Mouse (Mus musculus) E14TG2a.4 (cell line): Measurements from ENCODE around the gene Actr3b.
"Not testable (repeated sequence)": the region's sequence is repeated elsewhere in the genome, so short reads cannot be mapped to it uniquely, and the experiment has no call there.

ENCODE experiments used
- H3K27me3 ChIP-seq: 2 replicates; pipeline ENCODE4 v1.6.1; 2014; ENCODE audit warnings: low read length, control low read depth; ENCODE audit not compliant: insufficient read depth
- H3K36me3 ChIP-seq: 2 replicates; pipeline ENCODE4 v1.6.1; 2014; ENCODE audit warnings: low read length, control low read depth; ENCODE audit not compliant: insufficient read depth
- H3K4me1 ChIP-seq: replicated peaks from 2 replicates; pipeline ENCODE4 v1.6.1; 2014; ENCODE audit warnings: low read depth, low read length, control low read depth
- H3K4me3 ChIP-seq: replicated peaks from 2 replicates; pipeline ENCODE4 v1.5.1; 2014; ENCODE audit warnings: mild to moderate bottlenecking, low read length
- H3K9me3 ChIP-seq: 2 replicates; pipeline ENCODE4 v1.6.1; 2014; ENCODE audit warnings: low read length, control low read depth
- CTCF ChIP-seq: conservative IDR thresholded peaks from 2 replicates; pipeline ENCODE4 v1.5.1; 2014; ENCODE audit warnings: low read length
- NANOG ChIP-seq: IDR thresholded peaks from 2 replicates; pipeline ENCODE4 v1.6.1; 2014; ENCODE audit warnings: borderline replicate concordance, low read length, mixed read lengths
- POU5F1 ChIP-seq: IDR thresholded peaks from 2 replicates; pipeline ENCODE4 v1.6.1; 2014; ENCODE audit warnings: low read length, borderline replicate concordance

Gene Actr3b

GRCm38 (mm10) chr5:25866201-25866600 lies 106.4 kb downstream of the Actr3b start:
- Histone ChIP-seq H3K9me3 (no peaks in the 10 kb centered on the region), H3K36me3 (no peaks in the 10 kb centered on the region)
- TF ChIP-seq POU5F1 (no peak), CTCF (no peak), NANOG (no peak)

GRCm38 (mm10) chr5:25869880-25870279 lies 110.1 kb downstream of the Actr3b start:
- Histone ChIP-seq H3K4me3 (no peak overlapping the region), H3K27me3 (no peaks in the 10 kb centered on the region), H3K36me3 (no peaks in the 10 kb centered on the region), H3K4me1 (no peaks in the 10 kb centered on the region), H3K9me3 (no peaks in the 10 kb centered on the region)
- TF ChIP-seq NANOG (no peak), CTCF (no peak), POU5F1 (no peak)

More at GRCm38 (mm10) chr5:25866201-25866600, 106.4 kb downstream of the Actr3b start:
- no peaks in the 10 kb centered on the region for H3K27me3 ChIP-seq
- H3K4me1 ChIP-seq: no peaks in the 10 kb centered on the region
- no peak overlapping the region for H3K4me3 ChIP-seq

- 0 out of 2 replicates have a peak, but pooled peaks cover 2% of the 10 kb centered on the region for H3K9me3 ChIP-seq
- H3K27me3 ChIP-seq: no peaks in the 10 kb centered on the region
- H3K36me3 ChIP-seq: no peaks in the 10 kb centered on the region
- H3K4me3 ChIP-seq: no peak overlapping the region
- TF ChIP-seq POU5F1: no peak
- peak; percentile 30 for TF ChIP-seq CTCF
- TF ChIP-seq NANOG: no peak
- H3K4me1 ChIP-seq: no peaks in the 10 kb centered on the region
Measured at GRCm38 (mm10) chr5:25870632-25871031, 110.8 kb downstream of the Actr3b start.

GRCm38 (mm10) chr5:25871342-25872023 lies 111.7 kb downstream of the Actr3b start:
- peaks cover 10% of the 10 kb centered on the region for H3K9me3 ChIP-seq
- no peaks in the 10 kb centered on the region for H3K36me3 ChIP-seq
- no peak overlapping the region for H3K4me3 ChIP-seq
- no peaks in the 10 kb centered on the region for H3K4me1 ChIP-seq
- H3K27me3 ChIP-seq: no peaks in the 10 kb centered on the region
- no peak for TF ChIP-seq POU5F1
- no peak for TF ChIP-seq NANOG
- no peak for TF ChIP-seq CTCF

GRCm38 (mm10) chr5:25873046-25873445 lies 113.2 kb downstream of the Actr3b start:
- Histone ChIP-seq H3K36me3 (no peaks in the 10 kb centered on the region), H3K4me1 (no peaks in the 10 kb centered on the region), H3K4me3 (no peak overlapping the region), H3K9me3 (peaks cover 11% of the 10 kb centered on the region), H3K27me3 (no peaks in the 10 kb centered on the region)
- TF ChIP-seq NANOG (no peak), POU5F1 (no peak), CTCF (no peak)

- not testable (repeated sequence) for H3K4me1 ChIP-seq, H3K36me3 ChIP-seq, H3K27me3 ChIP-seq, H3K4me3 ChIP-seq
- peaks cover 11% of the 10 kb centered on the region for H3K9me3 ChIP-seq
Measured at GRCm38 (mm10) chr5:25875927-25876326, 116.1 kb downstream of the Actr3b start.

- TF ChIP-seq CTCF (no peak), NANOG (no peak), POU5F1 (no peak)
- Histone ChIP-seq H3K4me3 (no peak overlapping the region), H3K27me3 (no peaks in the 10 kb centered on the region), H3K36me3 (no peaks in the 10 kb centered on the region), H3K4me1 (no peaks in the 10 kb centered on the region), H3K9me3 (peaks cover 11% of the 10 kb centered on the region)
Measured at GRCm38 (mm10) chr5:25877281-25877680, 117.5 kb downstream of the Actr3b start.

GRCm38 (mm10) chr5:25877996-25878395 lies 118.2 kb downstream of the Actr3b start:
- TF ChIP-seq NANOG (no peak), POU5F1 (no peak), CTCF (no peak)
- Histone ChIP-seq H3K4me1 (no peaks in the 10 kb centered on the region), H3K4me3 (no peak overlapping the region), H3K27me3 (no peaks in the 10 kb centered on the region), H3K36me3 (no peaks in the 10 kb centered on the region), H3K9me3 (peaks cover 11% of the 10 kb centered on the region)

GRCm38 (mm10) chr5:25886708-25887107 lies 126.9 kb downstream of the Actr3b start:
- Histone ChIP-seq H3K4me1 (no peaks in the 10 kb centered on the region), H3K9me3 (peaks cover 26% of the 10 kb centered on the region), H3K36me3 (no peaks in the 10 kb centered on the region), H3K27me3 (0 out of 2 replicates have a peak, but pooled peaks cover 2% of the 10 kb centered on the region), H3K4me3 (no peak overlapping the region)
- no peak for TF ChIP-seq CTCF
- no peak for TF ChIP-seq NANOG
- no peak for TF ChIP-seq POU5F1
